Mouse (Mus musculus): Measurements from ENCODE around the gene 1700014D04Rik.
"Not testable (repeated sequence)": the region's sequence is repeated elsewhere in the genome, so short reads cannot be mapped to it uniquely, and the experiment has no call there.

GRCm38 (mm10) chr13:59722089-59722488 is 24.5 kb downstream of the 1700014D04Rik start:
- TF ChIP-seq CEBPB (IDR thresholded peaks at IDR 0.05; ENCODE audit: insufficient read depth, poor library complexity, severe bottlenecking); MAX (IDR thresholded peaks at IDR 0.05; ENCODE audit: low read depth); SRF (IDR thresholded peaks at IDR 0.05; ENCODE audit: control insufficient read depth, insufficient read length, low read depth); POLR2A (IDR thresholded peaks at IDR 0.05; ENCODE audit: insufficient read length, low read depth); USF1 (IDR thresholded peaks at IDR 0.05; ENCODE audit: low read depth); TCF3 (IDR thresholded peaks at IDR 0.05; ENCODE audit: insufficient read length, low read depth); MYOG (IDR thresholded peaks at IDR 0.05; ENCODE audit: control insufficient read depth in 1 of 3, insufficient read depth in 1 of 3, insufficient read length in 2 of 3, low read depth in 2 of 3); TCF12 (IDR thresholded peaks at IDR 0.05; ENCODE audit: insufficient read depth, poor library complexity, severe bottlenecking); MYOD1 (IDR thresholded peaks at IDR 0.05; ENCODE audit: control insufficient read depth in 1 of 3, insufficient read length in 2 of 3, low read depth in 2 of 3); POLR2AphosphoS2 (IDR thresholded peaks at IDR 0.05; ENCODE audit: insufficient read length, low read depth): not testable (repeated sequence)
